Mouse (Mus musculus): ENCODE data around the gene Scamp1. TPM values are rescaled to one million over a fixed set of nuclear protein-coding genes. Genes with fewer than 3 reads are reported as not detected.

Gene Scamp1
- 4.7 TPM for polyA plus RNA-seq (2017; shearing (Covaris generic))

GRCm38 (mm10) chr13:94285281-94285871, at the start of gene Scamp1:
Scamp1 (minus strand) TSS chr13:94285857.

Other genes starting within 250 kb of the Scamp1 start
- 0.12 TPM for gene Lhfpl2, start 228.1 kb downstream of the Scamp1 start, polyA plus RNA-seq (2017; shearing (Covaris generic))
- 106 TPM for gene Ap3b1, start 73.1 kb upstream of the Scamp1 start, polyA plus RNA-seq (2017; shearing (Covaris generic))